Mouse (Mus musculus) lung, adult 2 months (tissue): Measurements from ENCODE around the gene Ace.
A peak's percentile ranks its signal among the peaks of the same experiment; 100 is the strongest.

Experiments used
- CTCF ChIP-seq: fragments of 200-500 bp; IDR thresholded peaks from 2 replicates; pipeline ENCODE4 v1.5.1; 2011; ENCODE audit warnings: mild to moderate bottlenecking, low read length, control low read depth; ENCODE audit not compliant: insufficient read depth
- POLR2A ChIP-seq: fragments of 200-500 bp; IDR thresholded peaks from 2 replicates; pipeline ENCODE4 v1.6.1; 2011; ENCODE audit warnings: low read depth, mild to moderate bottlenecking, control low read depth, low read length, borderline replicate concordance; ENCODE audit errors: extremely low read depth

DNA sequence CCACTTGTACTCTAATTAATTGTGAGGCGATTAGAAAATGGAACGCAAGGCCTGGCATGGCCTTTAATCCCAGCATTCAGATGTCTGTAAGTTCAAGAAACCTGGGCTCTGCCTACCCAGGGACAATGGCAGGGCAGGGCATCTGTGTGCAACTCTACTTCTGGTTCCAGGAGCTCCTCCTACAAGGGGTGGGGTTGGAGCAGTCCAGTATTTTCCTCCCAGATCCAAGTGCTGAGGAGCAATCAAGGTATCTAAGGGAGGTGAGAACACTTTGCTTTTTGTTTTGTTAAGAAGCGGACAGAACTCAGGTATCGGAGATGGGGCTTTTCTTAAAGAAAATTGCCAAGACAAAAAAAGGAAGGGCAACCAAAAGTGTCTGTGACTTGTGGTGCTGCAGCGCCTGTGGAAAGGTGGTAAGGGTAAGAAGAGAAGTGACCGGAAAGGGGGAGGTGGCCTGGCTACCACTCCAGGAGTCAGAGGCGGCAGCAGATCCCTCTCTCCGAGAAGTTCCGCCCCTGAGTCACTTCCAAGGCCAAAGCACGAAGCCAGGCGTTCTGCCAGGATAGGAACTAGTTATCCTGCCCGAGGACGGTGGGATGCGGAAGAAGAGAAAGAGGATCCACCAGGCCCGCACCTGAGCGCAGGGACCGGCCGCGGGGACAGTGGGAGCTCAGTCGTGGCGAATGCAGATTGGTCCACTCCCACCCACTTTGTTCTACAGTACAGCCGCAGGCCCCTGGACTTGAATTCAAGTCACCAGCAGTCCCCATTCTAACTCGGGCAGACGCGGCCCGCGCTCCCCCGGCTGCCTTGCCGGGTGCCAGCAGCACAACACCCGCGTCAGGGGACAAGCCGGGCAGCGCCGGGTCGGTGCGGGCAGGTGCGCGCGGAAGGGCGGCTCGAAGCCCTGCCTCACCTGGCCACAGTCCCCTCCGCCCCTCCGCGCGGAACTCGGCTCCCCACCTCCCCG, 24.3 kb upstream of the Ace start:
- TF ChIP-seq CTCF (no peak), POLR2A (peak; percentile 57; the same call in 1 of the 2 replicates)
